Mouse (Mus musculus): ENCODE measurements around the gene Micall1.

- TF ChIP-seq CTCF (IDR thresholded peaks at IDR 0.05; ENCODE audit: low read depth) (no peak), EP300 (IDR thresholded peaks at IDR 0.05; ENCODE audit: low read depth) (no peak)
Measured at GRCm38 (mm10) chr15:79098868-79099267, 9.8 kb upstream of the Micall1 start.
